Mouse (Mus musculus) myocyte (in vitro differentiated cells): Measurements from ENCODE around the gene Trrap.

ENCODE experiments used
- MAX ChIP-seq: IDR thresholded peaks from one replicate; pipeline ENCODE4 v1.6.1; 2011; ENCODE audit warnings: low read depth, mild to moderate bottlenecking, control low read depth
- MYOD1 ChIP-seq, 3 experiments: IDR thresholded peaks; one replicate each; pipeline ENCODE4 v1.6.1; 2011; ENCODE audit warnings: control low read depth in 2 of 3, low read depth in 2 of 3, mild to moderate bottlenecking in 2 of 3, moderate library complexity in 1 of 3; ENCODE audit not compliant: insufficient read length in 2 of 3, control insufficient read depth in 1 of 3
- POLR2A ChIP-seq: IDR thresholded peaks from one replicate; pipeline ENCODE4 v1.6.1; 2011; ENCODE audit warnings: low read depth, mild to moderate bottlenecking, control low read depth, moderate library complexity; ENCODE audit not compliant: insufficient read length
- USF1 ChIP-seq: IDR thresholded peaks from one replicate; pipeline ENCODE4 v1.6.1; 2011; ENCODE audit warnings: low read depth, mild to moderate bottlenecking, control low read depth, moderate library complexity

GRCm38 (mm10) chr5:144901791-144902190 lies 134.3 kb downstream of the Trrap start:
- TF ChIP-seq MYOD1 (IDR thresholded peaks at IDR 0.05; ENCODE audit: control insufficient read depth in 1 of 3, insufficient read length in 2 of 3, low read depth in 2 of 3) (no peak), MAX (no peak), POLR2A (no peak), USF1 (no peak)
